Mouse (Mus musculus) liver, embryonic 14.5 days (tissue): ENCODE results near the gene Kap.

Experiments
- CTCF ChIP-seq: IDR thresholded peaks from 2 replicates; pipeline ENCODE4 v1.5.1; 2016; ENCODE audit warnings: antibody characterized with exemption, low read depth, control low read depth
- EP300 ChIP-seq: IDR thresholded peaks from 2 replicates; pipeline ENCODE4 v1.6.1; 2016; ENCODE audit warnings: antibody characterized with exemption, low read depth

DNA sequence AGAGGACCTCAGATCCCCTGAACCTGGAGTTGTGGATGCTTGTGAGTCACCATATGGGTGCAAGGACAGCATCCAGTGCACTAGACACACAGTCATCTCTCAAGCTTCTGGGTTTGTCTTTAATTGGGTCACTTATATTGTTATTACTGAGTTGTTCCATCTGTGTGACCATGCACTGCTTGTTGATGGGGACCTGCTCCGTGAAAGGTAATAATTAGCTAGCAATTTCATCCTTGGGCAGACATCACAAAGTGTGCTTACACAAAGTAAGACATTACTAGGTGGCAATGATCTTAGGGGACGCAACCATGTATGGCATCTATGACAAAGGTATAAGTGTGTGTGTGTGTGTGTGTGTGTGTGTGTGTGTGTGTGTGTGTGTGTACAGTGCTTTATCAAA, 19.1 kb upstream of the Kap start:
- TF ChIP-seq EP300: no peak
- no peak for TF ChIP-seq CTCF
